Mouse (Mus musculus): ENCODE measurements around the gene Vps37b.

Vps37b gene

DNA sequence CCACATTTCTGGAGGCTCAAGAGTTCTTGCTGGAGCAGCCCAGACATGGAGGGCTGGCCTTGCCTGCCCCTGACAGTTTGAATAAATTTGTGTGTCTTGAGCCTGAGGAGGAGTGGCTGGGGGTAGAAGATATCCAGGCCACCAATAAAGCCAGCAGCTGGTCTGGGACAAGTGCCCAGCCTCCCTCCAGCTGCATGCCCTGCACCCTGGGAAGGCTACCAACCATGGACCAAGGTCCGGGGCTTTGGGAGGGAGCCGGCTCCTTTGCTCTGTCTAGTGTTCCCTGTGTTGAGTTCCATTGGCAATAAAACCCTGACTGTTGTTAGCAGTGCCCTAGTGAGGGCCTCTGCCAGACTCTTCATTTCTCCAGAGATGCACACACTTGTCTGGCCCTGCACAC is 29.2 kb downstream of the Vps37b start:
- no peak for DNase-seq (ENCODE audit: low spot score in 2 of 2)

DNA sequence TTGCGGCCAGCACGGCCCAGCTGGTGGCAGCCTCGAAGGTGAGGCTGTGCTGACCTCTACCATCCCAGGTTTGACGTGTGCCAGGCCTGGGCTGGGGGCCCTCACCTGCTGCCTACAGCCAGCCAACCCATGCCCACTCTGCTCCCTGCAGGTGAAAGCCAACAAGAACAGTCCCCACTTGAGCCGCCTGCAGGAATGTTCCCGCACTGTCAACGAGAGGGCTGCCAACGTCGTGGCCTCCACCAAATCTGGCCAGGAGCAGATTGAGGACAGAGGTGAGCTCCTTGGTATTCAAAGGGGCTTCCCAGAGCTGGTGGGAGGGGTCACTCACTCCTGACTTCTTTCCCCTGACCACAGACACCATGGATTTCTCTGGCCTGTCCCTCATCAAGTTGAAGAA is 30.8 kb downstream of the Vps37b start:
- DNase-seq (ENCODE audit: low spot score in 2 of 2) = no peak

DNA sequence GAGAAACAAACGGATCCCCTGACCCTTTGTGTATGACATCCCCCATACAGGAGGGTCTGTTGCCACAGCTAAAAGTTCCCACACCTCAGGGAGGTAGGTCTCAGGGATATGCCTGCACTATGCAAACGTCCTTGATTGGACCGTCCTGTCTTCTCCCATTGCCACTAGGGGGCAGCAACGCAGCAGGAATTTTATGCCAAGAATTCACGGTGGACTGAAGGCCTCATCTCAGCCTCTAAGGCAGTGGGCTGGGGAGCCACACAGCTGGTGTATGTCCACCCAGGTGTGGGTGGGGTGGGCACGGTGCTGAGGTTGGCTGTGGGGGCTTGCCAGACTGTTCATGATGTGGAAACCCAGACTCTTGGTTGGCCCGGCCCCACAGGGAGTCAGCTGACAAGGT is 31.2 kb downstream of the Vps37b start:
- DNase-seq (ENCODE audit: low spot score in 2 of 2) = peak; percentile 72 to 84

DNA sequence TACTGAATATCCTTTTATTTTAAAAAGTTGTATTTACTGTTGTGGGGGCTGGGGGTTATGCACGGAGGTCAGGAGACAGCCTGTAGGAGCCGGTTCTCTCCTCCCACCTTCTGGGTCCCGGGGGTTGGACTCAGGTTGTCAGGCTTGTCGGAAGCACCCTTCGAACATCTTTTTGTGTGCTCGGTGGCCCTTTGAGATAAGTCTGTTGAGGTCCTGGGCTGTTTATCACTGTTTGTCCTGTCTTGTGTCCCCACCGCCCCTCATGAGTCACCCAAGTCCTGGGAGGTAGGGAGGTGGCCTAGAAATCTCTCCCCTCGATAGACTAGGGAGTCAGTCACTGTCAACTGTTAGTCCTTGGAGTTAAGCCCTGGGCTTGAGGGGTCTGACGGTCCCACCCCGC is 33.7 kb downstream of the Vps37b start:
- DNase-seq (ENCODE audit: low spot score in 2 of 2) = no peak

DNA sequence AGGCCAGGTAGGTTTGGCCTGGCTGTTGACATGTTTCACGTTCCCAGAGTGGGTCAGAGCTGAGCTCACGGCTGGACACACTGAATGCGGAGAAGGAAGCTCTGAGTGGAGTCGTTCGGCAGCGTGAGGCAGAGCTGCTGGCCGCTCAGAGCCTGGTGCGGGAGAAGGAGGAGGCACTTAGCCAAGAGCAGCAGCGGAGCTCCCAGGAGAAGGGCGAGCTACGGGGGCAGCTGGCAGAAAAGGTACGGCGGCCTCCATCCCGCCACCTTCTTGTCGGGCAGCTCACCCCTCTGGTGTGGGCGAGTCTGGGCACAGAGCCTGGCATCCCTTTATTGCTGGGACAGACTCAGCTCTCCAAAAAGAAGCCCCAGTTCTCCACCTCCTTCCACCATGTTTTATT is 34.3 kb downstream of the Vps37b start:
- DNase-seq (ENCODE audit: low spot score in 2 of 2) = no peak

DNA sequence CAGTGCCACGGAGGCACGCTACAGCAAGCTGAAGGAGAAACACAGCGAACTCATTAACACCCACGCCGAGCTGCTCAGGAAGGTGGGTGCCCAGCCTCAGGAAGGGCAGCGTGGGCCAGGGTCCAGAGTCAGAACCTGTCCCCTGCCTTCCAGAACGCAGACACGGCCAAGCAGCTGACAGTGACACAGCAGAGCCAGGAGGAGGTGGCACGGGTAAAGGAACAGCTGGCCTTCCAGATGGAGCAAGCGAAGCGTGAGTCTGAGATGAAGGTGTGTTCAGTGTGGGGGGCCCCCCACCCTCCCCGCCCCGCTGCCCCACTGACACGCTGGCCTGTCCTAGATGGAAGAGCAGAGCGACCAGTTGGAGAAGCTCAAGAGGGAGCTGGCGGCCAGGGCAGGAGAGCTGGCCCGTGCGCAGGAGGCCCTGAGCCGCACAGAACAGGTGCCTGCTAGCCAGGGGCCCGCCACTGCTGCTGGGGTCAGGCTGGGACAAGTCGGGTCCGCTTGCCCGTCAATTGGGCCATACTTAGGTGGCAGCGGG is 34.8 kb downstream of the Vps37b start:
- DNase-seq (ENCODE audit: low spot score in 2 of 2) = no peak

DNA sequence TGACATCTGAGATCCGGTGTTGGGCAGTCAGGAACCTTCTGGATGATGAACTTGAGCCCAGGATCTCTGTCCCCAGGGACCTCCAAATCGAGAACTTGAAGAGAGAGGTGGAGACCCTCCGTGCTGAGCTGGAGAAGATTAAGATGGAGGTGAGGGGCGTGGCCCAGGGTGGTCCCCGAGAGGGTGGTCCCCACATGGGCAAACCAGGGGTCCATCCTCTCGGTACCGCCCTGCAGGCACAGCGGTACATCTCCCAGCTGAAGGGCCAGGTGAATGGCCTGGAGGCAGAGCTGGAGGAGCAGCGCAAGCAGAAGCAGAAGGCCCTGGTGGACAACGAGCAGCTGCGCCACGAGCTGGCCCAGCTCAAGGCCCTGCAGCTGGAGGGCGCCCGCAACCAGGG is 35.4 kb downstream of the Vps37b start:
- no peak for DNase-seq (ENCODE audit: low spot score in 2 of 2)

DNA sequence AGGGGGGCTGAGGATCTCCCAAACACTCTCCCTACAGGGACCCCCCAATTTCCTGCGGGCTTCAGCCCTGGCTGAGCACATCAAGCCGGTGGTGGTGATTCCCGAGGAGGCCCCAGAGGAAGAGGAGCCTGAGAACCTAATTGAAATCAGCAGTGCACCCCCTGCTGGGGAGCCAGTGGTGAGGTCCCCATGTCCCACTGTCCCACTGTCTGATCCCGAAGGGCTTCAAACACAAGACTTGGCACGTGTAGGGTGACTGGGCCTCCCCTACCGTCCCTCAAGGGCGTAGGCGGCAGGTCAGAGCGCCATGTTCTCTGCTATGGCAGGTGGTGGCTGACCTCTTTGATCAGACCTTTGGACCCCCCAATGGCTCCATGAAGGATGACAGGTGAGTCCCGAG is 35.9 kb downstream of the Vps37b start:
- DNase-seq (ENCODE audit: low spot score in 2 of 2) = no peak

DNA sequence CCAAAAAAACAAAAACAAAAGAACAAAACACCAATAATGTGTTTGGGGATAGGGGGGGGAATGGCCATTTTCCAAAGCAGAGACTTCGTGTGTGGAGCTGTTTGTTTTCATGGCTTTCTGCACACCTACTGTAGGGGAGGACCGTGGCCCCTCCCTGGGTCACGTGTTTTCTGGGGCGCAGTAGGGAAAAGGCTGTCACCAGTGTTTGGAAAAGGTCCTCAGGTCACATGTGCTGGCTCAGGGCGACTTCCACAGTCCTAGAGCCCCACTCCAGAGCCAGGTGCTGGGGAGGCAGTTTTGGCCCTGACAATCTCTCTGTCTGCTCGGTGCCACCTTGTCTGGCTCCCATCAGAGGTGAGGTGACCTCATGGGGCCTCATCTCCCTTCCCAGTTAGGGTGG is 36.7 kb downstream of the Vps37b start:
- no peak for DNase-seq (ENCODE audit: low spot score in 2 of 2)

DNA sequence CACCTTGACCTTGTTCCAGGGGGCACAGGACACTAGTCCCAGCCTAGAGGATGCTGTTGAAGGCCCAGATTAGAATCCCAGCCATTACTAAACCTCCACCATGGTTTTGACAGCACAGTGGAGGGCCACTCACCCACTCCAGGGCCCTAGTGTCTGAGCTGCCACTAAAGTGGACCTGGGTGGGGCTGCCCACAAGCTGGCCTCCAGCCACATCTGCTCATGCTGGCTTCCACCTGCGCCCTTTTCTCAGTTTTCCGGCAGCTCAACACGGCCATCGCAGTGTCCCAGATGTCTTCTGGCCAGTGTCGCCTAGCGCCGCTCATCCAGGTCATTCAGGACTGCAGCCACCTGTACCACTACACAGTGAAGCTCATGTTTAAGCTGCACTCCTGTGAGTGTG is 37.6 kb downstream of the Vps37b start:
- no peak for DNase-seq (ENCODE audit: low spot score in 2 of 2)

DNA sequence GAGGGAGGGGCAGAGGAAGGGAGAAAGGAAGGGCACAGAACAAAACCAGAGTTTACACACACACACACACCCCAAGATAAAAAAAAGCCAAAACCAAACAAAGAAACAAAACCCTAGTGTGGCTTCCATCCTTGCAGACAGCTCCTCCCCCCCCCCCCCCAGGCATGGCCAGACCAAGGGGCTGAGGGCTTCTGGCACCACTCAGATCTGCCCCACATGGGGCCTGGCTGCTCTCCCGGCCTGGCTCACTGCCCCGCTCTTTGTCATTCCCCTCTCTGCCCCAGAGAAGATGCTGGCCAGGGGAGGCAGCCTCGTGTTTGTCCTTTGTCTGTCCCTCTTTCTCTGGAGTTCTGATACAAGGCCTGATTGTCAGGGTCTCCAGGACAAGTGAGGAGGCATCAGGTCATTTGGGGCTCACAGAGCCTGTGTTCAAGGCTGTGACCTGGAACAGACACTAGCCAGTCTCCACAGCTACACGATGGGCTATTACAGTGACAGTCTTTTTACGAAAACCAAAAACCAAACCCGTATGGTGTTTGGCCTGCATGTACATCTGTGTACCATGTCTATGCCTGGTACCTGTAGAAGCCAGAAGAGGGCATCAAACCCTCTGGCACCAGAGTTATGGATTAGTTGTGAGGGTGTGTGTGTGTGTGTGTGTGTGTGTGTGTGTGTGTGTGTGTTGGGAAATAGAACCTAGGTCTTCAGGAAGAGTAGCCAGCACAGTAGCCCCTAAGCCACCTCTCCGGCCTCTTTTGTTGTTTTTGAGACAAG is 38.6 kb downstream of the Vps37b start:
- no peak for DNase-seq (ENCODE audit: low spot score in 2 of 2)

DNA sequence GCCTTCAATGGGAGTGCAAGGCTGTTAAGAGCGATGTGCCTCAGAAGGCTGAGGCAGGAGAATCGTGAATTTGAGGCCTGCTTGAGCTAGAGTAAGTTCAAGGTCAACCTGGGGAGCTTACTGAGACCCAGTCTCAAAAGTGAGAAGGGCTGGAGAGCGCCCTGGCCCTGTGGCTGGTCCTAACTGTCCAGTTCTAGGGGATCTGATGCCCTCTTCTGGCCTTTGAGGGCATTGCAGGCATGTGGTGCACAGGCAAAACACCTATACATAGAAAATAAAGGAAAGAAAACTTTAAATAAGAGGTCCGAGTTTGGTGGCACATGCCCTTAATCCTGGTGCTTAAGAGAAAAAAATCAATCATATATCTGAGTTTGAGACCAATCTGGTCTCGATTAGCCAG is 39.3 kb downstream of the Vps37b start:
- DNase-seq (ENCODE audit: low spot score in 2 of 2) = peak; percentile 69 to 83

DNA sequence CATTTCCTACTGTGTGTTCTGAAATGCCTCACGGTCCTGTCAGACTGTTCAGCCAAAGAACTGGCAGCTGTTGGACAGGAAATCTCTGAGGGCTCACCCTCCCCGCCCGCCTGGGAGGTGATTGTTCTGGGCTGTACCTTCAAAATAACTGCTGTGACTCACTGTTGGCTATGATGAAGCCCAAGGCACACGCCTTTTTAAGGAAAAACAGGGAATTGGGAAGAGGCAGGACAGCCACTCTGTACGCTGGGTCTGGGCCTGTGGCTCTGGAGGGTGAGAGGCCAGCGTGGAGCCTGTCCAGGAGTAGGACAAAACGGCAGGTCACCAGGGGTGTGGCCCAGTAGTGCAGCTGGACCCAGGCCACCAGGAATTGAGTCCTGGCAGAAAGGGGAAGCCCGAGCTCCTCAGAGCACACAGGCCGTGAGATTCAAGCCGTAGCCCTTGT is 39.9 kb downstream of the Vps37b start:
- peak; percentile 57 to 76 for DNase-seq (ENCODE audit: low spot score in 2 of 2)

DNA sequence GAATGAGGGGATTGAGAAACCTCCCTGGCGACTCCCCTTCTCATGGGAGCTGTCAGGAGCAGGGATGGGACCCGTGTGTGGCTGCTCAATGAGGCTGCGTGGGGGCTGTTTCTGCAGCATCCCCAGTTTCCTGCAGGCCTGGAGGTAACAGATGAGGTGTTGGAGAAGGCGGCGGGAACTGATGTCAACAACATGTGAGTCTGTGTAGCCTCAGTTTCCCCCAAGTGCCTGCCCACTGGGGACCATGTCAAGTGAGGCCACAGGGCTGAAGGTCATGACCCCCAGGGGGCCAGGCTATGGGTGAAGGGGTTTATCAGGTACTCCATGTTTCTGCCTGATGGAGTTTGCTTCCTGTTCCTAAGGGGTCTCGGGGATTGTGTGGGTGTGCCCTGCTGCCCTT is 40.7 kb downstream of the Vps37b start:
- no peak for DNase-seq (ENCODE audit: low spot score in 2 of 2)

DNA sequence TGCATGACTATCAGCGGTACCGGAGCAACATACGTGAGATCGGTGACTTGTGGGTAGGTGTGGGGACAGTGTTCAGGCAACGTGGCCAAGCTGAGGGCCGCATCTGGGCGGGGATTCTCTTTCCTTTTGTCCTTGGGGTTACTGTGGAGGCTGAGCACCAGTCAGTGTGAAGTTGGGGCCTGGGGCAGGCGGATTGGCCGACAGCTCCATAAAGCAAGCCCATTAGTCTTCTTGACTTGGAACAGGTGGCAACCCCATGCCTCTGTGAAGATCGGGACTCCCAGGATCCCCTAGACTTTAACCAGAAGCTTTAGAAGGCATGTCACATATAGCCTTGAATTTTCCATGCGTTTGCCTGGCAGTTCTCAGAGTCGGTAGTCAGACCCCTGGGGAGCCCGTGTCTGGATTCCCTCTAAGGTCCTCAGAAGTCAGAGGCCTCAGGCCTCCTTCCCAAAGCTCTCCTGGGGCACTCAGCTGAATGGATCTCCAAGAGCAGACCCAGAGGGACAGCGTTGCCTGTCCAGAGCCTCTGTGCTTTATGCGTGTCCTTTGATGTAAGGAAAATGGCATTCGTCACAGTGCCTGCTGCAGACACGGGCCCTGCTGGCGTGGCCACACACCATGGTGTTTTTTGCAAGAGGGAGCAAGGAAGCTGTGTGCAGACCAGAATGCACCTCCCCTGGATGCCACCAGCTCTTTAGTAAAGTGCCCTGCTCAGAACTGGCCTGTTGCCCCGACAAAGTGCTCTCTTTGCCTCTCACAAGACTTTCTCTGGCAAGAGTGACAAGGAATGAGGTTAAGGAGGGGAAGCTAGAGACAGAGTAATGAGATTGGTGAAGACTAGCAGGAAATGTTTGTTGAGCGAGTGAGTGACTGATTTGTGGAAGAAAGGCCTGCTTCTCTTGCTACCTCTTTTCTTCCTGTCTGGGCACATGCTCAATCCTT is 41.9 kb downstream of the Vps37b start:
- DNase-seq (ENCODE audit: low spot score in 2 of 2) = no peak

DNA sequence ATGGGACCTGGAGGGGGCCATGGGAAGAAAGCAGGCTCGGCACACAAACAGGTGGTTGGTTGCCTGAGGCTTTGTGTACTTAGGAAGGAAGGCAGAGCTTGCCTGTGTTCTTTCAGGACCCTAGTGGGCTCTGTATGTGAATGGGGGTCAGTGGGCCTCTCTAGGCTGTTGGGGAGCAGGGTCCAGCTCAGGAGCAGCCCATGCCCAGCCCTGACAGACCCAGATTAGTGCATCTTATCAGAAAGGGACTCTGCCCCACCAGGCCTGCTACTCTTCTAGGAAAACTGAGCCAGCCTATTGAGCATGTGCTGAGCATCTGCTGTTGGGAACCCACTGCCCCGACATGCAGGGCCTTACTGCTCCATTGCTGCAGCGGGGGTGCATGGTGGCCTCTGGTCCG is 44.6 kb downstream of the Vps37b start:
- DNase-seq (ENCODE audit: low spot score in 2 of 2) = no peak

DNA sequence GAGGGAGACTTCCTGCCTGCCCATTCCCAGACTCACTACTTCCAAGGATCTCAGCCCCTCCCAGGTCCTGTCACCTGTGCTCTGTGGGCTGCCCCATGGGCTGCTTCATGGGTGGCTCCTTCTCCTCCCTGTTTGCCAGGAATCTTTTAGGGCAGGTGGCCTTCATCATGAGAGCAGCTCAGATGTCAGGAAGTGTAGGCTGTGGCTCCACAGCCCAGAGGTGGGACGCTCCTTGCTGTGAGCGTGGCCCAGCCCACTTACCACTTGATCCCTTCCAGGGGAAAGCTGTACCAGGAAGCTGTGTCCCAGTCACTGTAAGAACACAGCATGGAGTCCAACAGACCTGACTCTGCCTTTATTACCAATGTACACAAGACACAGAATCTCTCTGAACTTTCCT is 45.1 kb downstream of the Vps37b start:
- no peak for DNase-seq (ENCODE audit: low spot score in 2 of 2)

DNA sequence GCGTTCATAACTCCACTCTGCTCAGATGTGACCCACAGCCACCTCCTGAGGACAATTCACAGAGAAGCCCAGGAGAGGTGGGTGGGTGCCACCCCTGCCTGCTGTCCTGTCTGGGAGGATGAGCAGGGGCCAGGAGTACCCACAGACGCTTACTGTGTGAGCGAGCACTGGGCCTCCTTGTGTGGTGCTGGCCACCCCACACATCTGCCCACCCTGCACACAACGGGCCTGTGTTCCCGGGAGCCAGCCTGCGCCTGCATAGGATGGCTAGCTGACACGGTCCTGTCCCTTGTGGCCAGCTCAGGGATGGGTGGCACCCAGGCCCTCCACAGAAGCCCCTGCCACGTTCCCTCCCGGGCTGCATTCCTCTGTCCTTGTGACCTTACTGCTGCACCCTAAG is 46.6 kb downstream of the Vps37b start:
- no peak for DNase-seq (ENCODE audit: low spot score in 2 of 2)

DNA sequence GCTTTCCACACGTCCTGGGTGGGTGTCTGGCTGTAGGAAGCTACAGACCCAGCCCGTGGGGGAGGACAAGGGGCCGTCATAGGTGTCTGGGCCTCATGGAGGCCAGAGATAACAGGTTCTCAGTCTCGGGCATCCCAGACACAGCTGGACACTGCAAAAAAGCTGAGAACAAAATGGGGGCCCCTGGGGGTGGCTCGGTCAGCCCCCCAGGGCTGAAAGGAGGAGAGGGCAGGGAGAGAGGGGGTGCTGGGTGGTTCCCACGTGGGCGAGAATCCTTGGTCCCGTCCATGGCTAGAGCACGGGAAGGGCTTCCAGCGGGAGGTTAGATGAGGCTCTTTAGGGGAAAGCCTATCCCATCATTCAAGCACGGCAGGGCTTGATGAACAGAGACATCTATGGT is 49.2 kb downstream of the Vps37b start:
- DNase-seq (ENCODE audit: low spot score in 2 of 2) = no peak

DNA sequence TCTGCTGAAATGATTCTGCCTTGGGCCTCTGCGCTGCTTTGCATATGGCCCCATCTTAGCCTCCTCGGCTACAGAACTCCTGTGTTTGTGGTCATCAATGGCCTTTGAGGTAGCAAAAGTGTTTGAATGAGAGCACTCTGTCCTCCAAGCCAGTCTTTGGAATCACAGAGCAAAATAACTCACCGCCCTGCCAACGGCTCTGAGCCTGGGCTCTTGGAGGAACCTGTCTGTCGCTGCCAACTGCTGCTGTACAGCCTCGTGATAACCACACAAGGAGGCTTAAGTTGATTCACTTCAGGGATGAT is 50.9 kb downstream of the Vps37b start:
- no peak for DNase-seq (ENCODE audit: low spot score in 2 of 2)

DNA sequence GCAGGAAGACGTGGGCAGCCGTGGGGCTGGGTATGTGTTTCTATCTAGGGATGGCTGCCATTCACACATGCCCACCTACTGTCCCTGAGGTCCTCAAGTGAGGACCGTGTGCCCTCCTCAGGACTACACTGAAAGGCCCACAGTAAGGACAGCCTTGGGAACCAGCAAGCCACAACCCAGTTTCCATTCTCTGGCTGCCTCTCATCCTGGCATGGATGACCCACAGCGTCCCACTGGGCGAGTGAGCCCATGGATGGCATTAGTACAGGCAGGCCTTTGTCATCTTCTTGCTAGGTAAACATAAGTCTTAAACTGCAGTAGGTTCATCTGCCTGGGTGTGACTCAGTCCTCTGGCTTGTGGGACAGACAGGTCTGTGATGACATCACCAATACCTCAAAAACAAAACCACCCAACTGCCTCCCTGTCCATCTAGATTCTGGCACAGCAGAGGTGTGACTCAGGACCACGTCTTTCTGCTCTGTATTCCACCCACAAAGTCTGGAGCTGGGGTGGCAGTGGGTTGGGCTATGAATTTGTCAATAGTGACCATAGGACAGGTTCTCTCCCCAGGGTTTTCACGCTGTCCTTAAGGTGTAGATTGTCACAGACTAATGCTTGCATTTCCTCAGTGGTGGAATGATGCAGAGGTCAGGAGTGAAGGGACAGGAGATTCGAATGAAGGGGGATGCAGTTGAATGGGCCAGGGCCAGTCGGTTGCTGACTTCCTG is 51.4 kb downstream of the Vps37b start:
- DNase-seq (ENCODE audit: low spot score in 2 of 2) = no peak

DNA sequence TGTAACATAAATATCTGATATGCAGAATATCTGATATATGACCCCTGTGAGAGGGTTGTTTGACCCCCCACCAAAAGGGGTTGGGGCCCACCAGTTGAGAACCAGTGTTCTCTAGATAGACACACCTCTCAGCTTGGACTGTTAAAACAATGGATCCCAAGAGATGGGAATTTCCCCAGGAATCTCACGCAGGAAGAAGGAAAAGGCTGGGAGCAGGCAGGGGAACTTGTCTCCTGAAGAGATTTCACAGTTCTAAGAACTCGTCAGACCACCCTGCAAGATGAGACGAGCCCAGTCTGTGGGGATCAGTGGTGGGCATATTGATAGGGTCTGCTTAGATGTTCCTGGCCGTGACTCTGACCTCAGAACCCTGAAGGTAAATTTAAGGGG is 52.1 kb downstream of the Vps37b start:
- DNase-seq (ENCODE audit: low spot score in 2 of 2) = no peak

Data from urinary bladder, adult 18-20 months (tissue).